Mouse (Mus musculus): ENCODE measurements around the gene Pigz. TPM values are rescaled to one million over a fixed set of nuclear protein-coding genes. Genes with fewer than 3 reads are reported as not detected.
A peak's percentile ranks its signal among the peaks of the same experiment; 100 is the strongest.
"Not testable (repeated sequence)": the region's sequence is repeated elsewhere in the genome, so short reads cannot be mapped to it uniquely, and the experiment has no call there.

Pigz gene
- polyA plus RNA-seq, 1 experiment from 2014 or later = not detected

GRCm38 (mm10) chr16:31935091-31935979 lies 1.7 kb downstream of the Pigz start:
- peak overlapping the region; percentile 91 for H3K4me2 ChIP-seq
- peak overlapping the region; percentile 34; the same call in 1 of the 2 replicates for H3K9ac ChIP-seq (ENCODE audit: low read depth, low read length)
- H3K9me3 ChIP-seq (replicated peaks; ENCODE audit: control insufficient read depth, low read length) = no peaks in the 10 kb centered on the region
- H3K36me3 ChIP-seq (ENCODE audit: control insufficient read depth, insufficient read depth, low read length) = no peaks in the 10 kb centered on the region
- 4% methylated on average over 36 of the region's 36 CpGs for WGBS (ENCODE audit: insufficient replicate concordance)
- H3K27ac ChIP-seq (ENCODE audit: low read depth, low read length) = no peak overlapping the region
- H3K4me3 ChIP-seq (ENCODE audit: low read depth, low read length) = peak overlapping the region; percentile 41
- peaks cover 15% of the 10 kb centered on the region for H3K4me1 ChIP-seq (ENCODE audit: control insufficient read depth, insufficient read depth, low read length)
- ATAC-seq (replicated peaks; ENCODE audit: insufficient number of reproducible peaks, low FRiP score, low TSS enrichment) = no peak
- H3K27me3 ChIP-seq (ENCODE audit: control insufficient read depth, insufficient read depth, low read length) = peaks cover 45% of the 10 kb centered on the region

- no peaks in the 10 kb centered on the region for H3K36me3 ChIP-seq (ENCODE audit: control insufficient read depth, insufficient read depth, low read length)
- H3K4me2 ChIP-seq = no peak overlapping the region
- no peak for ATAC-seq (replicated peaks; ENCODE audit: insufficient number of reproducible peaks, low FRiP score, low TSS enrichment)
- no peak overlapping the region for H3K27ac ChIP-seq (ENCODE audit: low read depth, low read length)
- no peak overlapping the region for H3K4me3 ChIP-seq (ENCODE audit: low read depth, low read length)
- no peaks in the 10 kb centered on the region for H3K9me3 ChIP-seq (replicated peaks; ENCODE audit: control insufficient read depth, low read length)
- H3K4me1 ChIP-seq (ENCODE audit: control insufficient read depth, insufficient read depth, low read length) = peaks cover 15% of the 10 kb centered on the region
- WGBS (ENCODE audit: insufficient replicate concordance) = 76% methylated on average over 4 of the region's 4 CpGs
- H3K9ac ChIP-seq (ENCODE audit: low read depth, low read length) = no peak overlapping the region
- H3K27me3 ChIP-seq (ENCODE audit: control insufficient read depth, insufficient read depth, low read length) = peaks cover 39% of the 10 kb centered on the region
Measured at GRCm38 (mm10) chr16:31936568-31936967, 2.9 kb downstream of the Pigz start.

GRCm38 (mm10) chr16:31938856-31939255 lies 5.2 kb downstream of the Pigz start:
- H3K9me3 ChIP-seq (replicated peaks; ENCODE audit: control insufficient read depth, low read length) = no peaks in the 10 kb centered on the region
- peaks cover 11% of the 10 kb centered on the region for H3K4me1 ChIP-seq (ENCODE audit: control insufficient read depth, insufficient read depth, low read length)
- no peaks in the 10 kb centered on the region for H3K36me3 ChIP-seq (ENCODE audit: control insufficient read depth, insufficient read depth, low read length)
- peaks cover 26% of the 10 kb centered on the region for H3K27me3 ChIP-seq (ENCODE audit: control insufficient read depth, insufficient read depth, low read length)
- H3K4me3 ChIP-seq (ENCODE audit: low read depth, low read length) = no peak overlapping the region
- H3K4me2 ChIP-seq = no peak overlapping the region
- H3K27ac ChIP-seq (ENCODE audit: low read depth, low read length) = no peak overlapping the region
- no peak for ATAC-seq (replicated peaks; ENCODE audit: insufficient number of reproducible peaks, low FRiP score, low TSS enrichment)
- 60% methylated on average over 6 of the region's 6 CpGs for WGBS (ENCODE audit: insufficient replicate concordance)
- no peak overlapping the region for H3K9ac ChIP-seq (ENCODE audit: low read depth, low read length)

- no peaks in the 10 kb centered on the region for H3K9me3 ChIP-seq (replicated peaks; ENCODE audit: control insufficient read depth, low read length)
- no peak overlapping the region for H3K4me3 ChIP-seq (ENCODE audit: low read depth, low read length)
- H3K9ac ChIP-seq (ENCODE audit: low read depth, low read length) = no peak overlapping the region
- WGBS (ENCODE audit: insufficient replicate concordance) = 43% methylated on average over 2 of the region's 2 CpGs
- no peak overlapping the region for H3K27ac ChIP-seq (ENCODE audit: low read depth, low read length)
- H3K36me3 ChIP-seq (ENCODE audit: control insufficient read depth, insufficient read depth, low read length) = no peaks in the 10 kb centered on the region
- no peaks in the 10 kb centered on the region for H3K4me1 ChIP-seq (ENCODE audit: control insufficient read depth, insufficient read depth, low read length)
- no peak overlapping the region for H3K4me2 ChIP-seq
- H3K27me3 ChIP-seq (ENCODE audit: control insufficient read depth, insufficient read depth, low read length) = peaks cover 8% of the 10 kb centered on the region
- no peak for ATAC-seq (replicated peaks; ENCODE audit: insufficient number of reproducible peaks, low FRiP score, low TSS enrichment)
Measured at GRCm38 (mm10) chr16:31940586-31940985, 6.9 kb downstream of the Pigz start.

GRCm38 (mm10) chr16:31943980-31944379 lies 10.3 kb downstream of the Pigz start:
- Histone ChIP-seq H3K4me1 (ENCODE audit: control insufficient read depth, insufficient read depth, low read length) (peaks cover 9% of the 10 kb centered on the region), H3K27ac (ENCODE audit: low read depth, low read length) (no peak overlapping the region), H3K4me3 (ENCODE audit: low read depth, low read length) (no peak overlapping the region), H3K27me3 (ENCODE audit: control insufficient read depth, insufficient read depth, low read length) (no peaks in the 10 kb centered on the region), H3K36me3 (ENCODE audit: control insufficient read depth, insufficient read depth, low read length) (no peaks in the 10 kb centered on the region), H3K4me2 (no peak overlapping the region), H3K9ac (ENCODE audit: low read depth, low read length) (no peak overlapping the region; the same call in 1 of the 2 replicates), H3K9me3 (replicated peaks; ENCODE audit: control insufficient read depth, low read length) (no peaks in the 10 kb centered on the region)
- 4% methylated on average over 10 of the region's 10 CpGs for WGBS (ENCODE audit: insufficient replicate concordance)
- ATAC-seq (replicated peaks; ENCODE audit: insufficient number of reproducible peaks, low FRiP score, low TSS enrichment) = no peak

- H3K36me3 ChIP-seq (ENCODE audit: control insufficient read depth, insufficient read depth, low read length) = no peaks in the 10 kb centered on the region
- no peak for ATAC-seq (replicated peaks; ENCODE audit: insufficient number of reproducible peaks, low FRiP score, low TSS enrichment)
- WGBS (ENCODE audit: insufficient replicate concordance) = 85% methylated on average over 12 of the region's 12 CpGs
Measured at GRCm38 (mm10) chr16:31944698-31945255, 11.1 kb downstream of the Pigz start.

GRCm38 (mm10) chr16:31945372-31945771 lies 11.7 kb downstream of the Pigz start:
- Histone ChIP-seq H3K4me2 (no peak overlapping the region), H3K4me3 (ENCODE audit: low read depth, low read length) (no peak overlapping the region), H3K36me3 (ENCODE audit: control insufficient read depth, insufficient read depth, low read length) (no peaks in the 10 kb centered on the region), H3K4me1 (ENCODE audit: control insufficient read depth, insufficient read depth, low read length) (peaks cover 16% of the 10 kb centered on the region), H3K27ac (ENCODE audit: low read depth, low read length) (no peak overlapping the region), H3K9me3 (replicated peaks; ENCODE audit: control insufficient read depth, low read length) (no peaks in the 10 kb centered on the region), H3K27me3 (ENCODE audit: control insufficient read depth, insufficient read depth, low read length) (no peaks in the 10 kb centered on the region), H3K9ac (ENCODE audit: low read depth, low read length) (no peak overlapping the region)
- no peak for ATAC-seq (replicated peaks; ENCODE audit: insufficient number of reproducible peaks, low FRiP score, low TSS enrichment)
- WGBS (ENCODE audit: insufficient replicate concordance) = 79% methylated on average over 6 of the region's 6 CpGs

More at GRCm38 (mm10) chr16:31944698-31945255, 11.1 kb downstream of the Pigz start:
- Histone ChIP-seq H3K4me2 (no peak overlapping the region), H3K4me1 (ENCODE audit: control insufficient read depth, insufficient read depth, low read length) (peaks cover 16% of the 10 kb centered on the region), H3K27ac (ENCODE audit: low read depth, low read length) (no peak overlapping the region), H3K9ac (ENCODE audit: low read depth, low read length) (no peak overlapping the region), H3K4me3 (ENCODE audit: low read depth, low read length) (no peak overlapping the region), H3K9me3 (replicated peaks; ENCODE audit: control insufficient read depth, low read length) (no peaks in the 10 kb centered on the region), H3K27me3 (ENCODE audit: control insufficient read depth, insufficient read depth, low read length) (no peaks in the 10 kb centered on the region)

GRCm38 (mm10) chr16:31945986-31946385 lies 12.3 kb downstream of the Pigz start:
- H3K9me3 ChIP-seq (replicated peaks; ENCODE audit: control insufficient read depth, low read length); H3K27ac ChIP-seq (ENCODE audit: low read depth, low read length); ATAC-seq (replicated peaks; ENCODE audit: insufficient number of reproducible peaks, low FRiP score, low TSS enrichment); H3K27me3 ChIP-seq (ENCODE audit: control insufficient read depth, insufficient read depth, low read length); H3K9ac ChIP-seq (ENCODE audit: low read depth, low read length); H3K4me3 ChIP-seq (ENCODE audit: low read depth, low read length); H3K4me2 ChIP-seq; H3K36me3 ChIP-seq (ENCODE audit: control insufficient read depth, insufficient read depth, low read length): not testable (repeated sequence)
- peaks cover 16% of the 10 kb centered on the region for H3K4me1 ChIP-seq (ENCODE audit: control insufficient read depth, insufficient read depth, low read length)
- 85% methylated on average over 6 of the region's 6 CpGs for WGBS (ENCODE audit: insufficient replicate concordance)

All from heart, embryonic 11.5 days (tissue).